Mouse (Mus musculus) cerebellum, adult 2 months (tissue): ENCODE data around the gene Grin2a.

Source experiments
- CTCF ChIP-seq: fragments of 200-500 bp; IDR thresholded peaks from 2 replicates; pipeline ENCODE4 v1.5.1; 2011; ENCODE audit warnings: low read depth, mild to moderate bottlenecking, control low read depth, low read length, moderate library complexity, borderline replicate concordance; ENCODE audit not compliant: insufficient read depth
- POLR2A ChIP-seq: fragments of 200-500 bp; IDR thresholded peaks from 2 replicates; pipeline ENCODE4 v1.6.1; 2011; ENCODE audit warnings: low read length, control low read depth, borderline replicate concordance; ENCODE audit not compliant: insufficient read depth

DNA sequence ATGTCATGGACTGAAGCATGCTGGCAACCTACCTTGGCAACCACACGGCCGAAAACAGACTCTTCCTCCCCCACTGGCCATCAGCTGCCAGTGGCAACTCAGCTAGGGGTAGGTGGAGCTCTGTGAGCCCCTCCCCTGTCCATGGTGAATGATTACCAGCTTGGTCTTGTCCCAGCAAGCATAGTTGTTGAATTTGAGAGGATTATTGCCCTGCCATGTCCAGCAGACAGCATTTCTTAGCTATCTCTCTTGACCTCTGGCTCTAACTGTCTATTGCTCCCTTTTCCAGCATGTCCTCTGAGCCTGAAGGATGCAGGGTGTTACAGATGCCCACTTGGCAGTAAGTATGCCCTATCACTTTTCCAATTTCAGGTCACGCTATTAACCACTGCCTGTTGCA lies 406.9 kb downstream of the Grin2a start:
- TF ChIP-seq CTCF (no peak), POLR2A (no peak)
